Mouse (Mus musculus) hindbrain, embryonic 14.5 days (tissue): ENCODE data around the gene Mapre3. TPM values are rescaled to one million over a fixed set of nuclear protein-coding genes. Genes with fewer than 3 reads are reported as not detected.

Experiments used
- ATAC-seq: fragments of 200-750 bp; cut with Nextera tagmentation; 2 replicates; pipeline ENCODE4 v1.8.0; 2017; ENCODE audit warnings: moderate number of reproducible peaks, mild to moderate bottlenecking, moderate TSS enrichment, moderate library complexity; ENCODE audit not compliant: low FRiP score
- DNase-seq: peaks from one replicate; pipeline ENCODE4 v3.0.0-alpha.2; 2015; ENCODE audit warnings: low spot score
- H3K27ac ChIP-seq: fragments of 300-500 bp; sonication (generic); 2 replicates; pipeline ENCODE4 v1.5.1; 2014; ENCODE audit warnings: mild to moderate bottlenecking, moderate library complexity
- H3K27me3 ChIP-seq: fragments of 300-500 bp; sonication (generic); 2 replicates; pipeline ENCODE4 v1.6.1; 2014; ENCODE audit warnings: mild to moderate bottlenecking, low read length, mixed read lengths; ENCODE audit not compliant: control insufficient read depth, insufficient read depth
- H3K36me3 ChIP-seq: fragments of 300-500 bp; sonication (generic); replicated peaks from 2 replicates; pipeline ENCODE4 v1.6.1; 2014; ENCODE audit not compliant: control insufficient read depth, insufficient read depth
- H3K4me1 ChIP-seq: fragments of 300-500 bp; sonication (generic); replicated peaks from 2 replicates; pipeline ENCODE4 v1.6.1; 2014; ENCODE audit warnings: antibody characterized with exemption, low read length, mixed read lengths; ENCODE audit not compliant: control insufficient read depth, insufficient read depth
- H3K4me2 ChIP-seq: fragments of 300-500 bp; sonication (generic); replicated peaks from 2 replicates; pipeline ENCODE4 v1.6.1; 2014; ENCODE audit warnings: mild to moderate bottlenecking, moderate library complexity
- H3K4me3 ChIP-seq: fragments of 300-500 bp; sonication (generic); replicated peaks from 2 replicates; pipeline ENCODE4 v1.5.1; 2014; ENCODE audit warnings: mild to moderate bottlenecking, low read length
- H3K9ac ChIP-seq: fragments of 300-500 bp; sonication (generic); 2 replicates; pipeline ENCODE4 v1.6.1; 2014
- H3K9me3 ChIP-seq: fragments of 300-500 bp; sonication (generic); 2 replicates; pipeline ENCODE4 v1.6.1; 2016; ENCODE audit warnings: low read length; ENCODE audit not compliant: control insufficient read depth
- WGBS: fragments of 180-500 bp; shearing (Covaris S2); extraction: QIAGEN DNeasy Blood & Tissue Kit; methylation state at CpG from one replicate; pipeline ENCODE4 v1.1.7; 2014; 5-methylcytosine and 5-hydroxymethylcytosine counted together
- polyA plus RNA-seq: library from polyadenylated mRNA; unstranded; fragments of >200 nt; fragmentation: Nextera tagmentation; extraction: Ambion mirVana; gene quantifications from 2 replicates; pipeline ENCODE4 v1.2.1, GENCODE M21; 2014

The Mapre3 gene
- polyA plus RNA-seq, 1 experiment from 2014 or later = 124 TPM

DNA sequence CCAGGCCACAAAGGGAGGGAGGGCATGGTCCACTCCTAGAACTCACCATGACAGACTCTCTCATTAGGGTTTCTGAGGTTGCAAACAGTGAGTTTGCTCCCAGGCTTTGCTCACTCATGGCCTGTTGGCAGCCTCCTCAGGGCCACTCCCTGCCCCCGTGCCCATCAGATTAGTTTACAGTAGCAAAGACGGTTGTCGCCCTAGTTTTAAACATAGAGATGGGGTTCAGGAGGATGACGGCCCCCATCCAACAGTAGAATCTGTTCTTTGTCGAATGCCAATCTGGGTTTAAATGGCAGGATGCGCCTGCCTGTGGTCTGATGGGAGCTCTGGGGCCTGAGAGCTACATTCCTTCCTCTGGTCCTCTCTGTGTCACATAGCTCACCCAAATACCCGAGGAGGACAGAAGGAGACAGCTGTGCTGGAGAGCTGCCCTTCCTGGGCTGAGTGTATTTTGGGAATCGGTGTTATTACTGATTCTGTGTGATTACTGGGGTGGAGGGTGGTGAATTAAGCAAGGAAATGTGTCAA is 1.9 kb downstream of the Mapre3 start:
- H3K27ac ChIP-seq = no peak overlapping the region
- ATAC-seq (no peak), DNase-seq (no peak)
- H3K4me1 ChIP-seq = peaks cover 26% of the 10 kb centered on the region
- H3K4me3 ChIP-seq = peak overlapping the region; percentile 92
- H3K27me3 ChIP-seq = no peaks in the 10 kb centered on the region
- 74% methylated on average over 8 of the region's 8 CpGs for WGBS
- no peaks in the 10 kb centered on the region for H3K9me3 ChIP-seq
- H3K9ac ChIP-seq = peak overlapping the region; percentile 49
- H3K4me2 ChIP-seq = peak overlapping the region; percentile 93
- no peaks in the 10 kb centered on the region for H3K36me3 ChIP-seq

- no peak overlapping the region for H3K4me3 ChIP-seq
- no peaks in the 10 kb centered on the region for H3K27me3 ChIP-seq
- 84% methylated on average over 8 of the region's 8 CpGs for WGBS
- no peak overlapping the region for H3K9ac ChIP-seq
- ATAC-seq (no peak), DNase-seq (no peak)
- H3K9me3 ChIP-seq = no peaks in the 10 kb centered on the region
- no peaks in the 10 kb centered on the region for H3K36me3 ChIP-seq
- H3K4me1 ChIP-seq = peaks cover 26% of the 10 kb centered on the region
- no peak overlapping the region for H3K27ac ChIP-seq
- H3K4me2 ChIP-seq = no peak overlapping the region
Observed at GRCm38 (mm10) chr5:30818758-30819309, 4.4 kb downstream of the Mapre3 start.

- no peak overlapping the region for H3K9ac ChIP-seq
- no peak for ATAC-seq
- H3K4me3 ChIP-seq = no peak overlapping the region
- 0 out of 2 replicates have a peak, but pooled peaks cover 3% of the 10 kb centered on the region for H3K36me3 ChIP-seq
- peaks cover 3% of the 10 kb centered on the region; the same call in 1 of the 2 replicates for H3K4me1 ChIP-seq
- H3K9me3 ChIP-seq = no peaks in the 10 kb centered on the region
- no peak for DNase-seq
- no peak overlapping the region for H3K4me2 ChIP-seq
- WGBS = 83% methylated on average over 5 of the region's 5 CpGs
- H3K27me3 ChIP-seq = no peaks in the 10 kb centered on the region
- no peak overlapping the region for H3K27ac ChIP-seq
Observed at GRCm38 (mm10) chr5:30822689-30823088, 8.2 kb downstream of the Mapre3 start.

DNA sequence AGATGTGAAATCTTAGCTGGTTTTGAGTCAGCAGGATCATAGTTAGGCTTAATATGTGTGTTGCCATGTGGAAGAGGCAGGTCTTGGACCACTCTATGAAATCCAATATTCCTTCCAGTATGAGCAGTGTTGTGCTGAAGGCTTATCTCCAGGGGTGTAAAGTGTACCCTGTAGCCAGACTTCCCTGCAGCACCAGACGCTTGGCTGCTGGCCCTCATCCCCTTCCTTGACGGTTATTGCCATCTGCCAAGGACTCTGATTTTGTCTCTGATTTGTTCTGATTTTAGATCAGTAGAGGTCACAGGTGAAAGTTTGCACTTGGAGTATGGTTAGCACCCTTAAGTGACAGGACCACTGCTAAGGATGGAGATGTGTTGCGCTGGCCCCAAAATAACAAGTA is 8.7 kb downstream of the Mapre3 start:
- no peak for ATAC-seq
- no peak for DNase-seq
- H3K4me2 ChIP-seq = no peak overlapping the region
- no peaks in the 10 kb centered on the region for H3K27me3 ChIP-seq
- H3K27ac ChIP-seq = no peak overlapping the region
- no peak overlapping the region for H3K9ac ChIP-seq
- H3K4me1 ChIP-seq = peaks cover 3% of the 10 kb centered on the region; the same call in 1 of the 2 replicates
- 87% methylated on average over 3 of the region's 3 CpGs for WGBS
- H3K9me3 ChIP-seq = no peaks in the 10 kb centered on the region
- H3K36me3 ChIP-seq = 0 out of 2 replicates have a peak, but pooled peaks cover 3% of the 10 kb centered on the region
- no peak overlapping the region for H3K4me3 ChIP-seq

DNA sequence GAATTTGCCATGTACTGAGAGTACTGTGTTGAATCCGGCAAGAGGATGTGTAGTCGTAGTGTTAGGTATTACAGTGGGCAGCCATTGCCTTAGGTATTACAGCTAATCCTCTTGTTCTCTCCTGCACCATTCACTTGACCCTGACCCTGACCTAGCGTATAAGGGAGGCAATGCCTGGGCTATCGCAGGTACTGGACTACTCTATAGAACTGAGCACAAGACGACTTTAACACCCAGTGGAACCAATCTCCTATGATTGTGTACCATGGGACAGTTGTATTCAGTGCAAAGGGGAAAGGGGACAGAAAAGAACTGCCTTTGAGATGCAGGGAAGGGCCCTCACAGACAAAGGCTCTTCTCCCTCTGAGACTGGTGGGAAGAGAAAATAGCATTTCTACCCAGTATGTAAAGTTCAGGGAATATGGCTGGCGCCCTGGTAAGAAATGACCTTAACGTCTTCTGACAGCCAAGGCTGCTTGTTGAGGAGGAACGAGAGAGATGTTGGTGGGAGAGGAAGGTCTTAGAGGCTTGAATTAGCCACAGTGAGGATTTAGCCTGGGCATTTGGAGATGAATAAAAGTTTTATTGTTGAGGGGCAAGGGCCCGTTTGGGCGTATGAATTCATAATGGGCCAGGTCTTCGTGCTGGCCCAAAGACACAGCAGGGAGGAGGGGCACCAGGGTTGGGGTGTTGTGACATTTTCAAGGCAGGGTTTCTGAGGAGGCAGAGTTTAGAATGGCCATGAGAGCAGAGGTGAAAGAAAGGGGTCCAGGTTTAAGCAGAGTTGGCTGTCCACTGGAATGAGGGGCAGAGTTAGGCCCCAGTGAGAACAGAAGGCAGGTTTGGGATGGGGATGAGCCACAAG is 9.9 kb downstream of the Mapre3 start:
- Histone ChIP-seq H3K36me3 (0 out of 2 replicates have a peak, but pooled peaks cover 3% of the 10 kb centered on the region), H3K27ac (no peak overlapping the region), H3K4me2 (no peak overlapping the region), H3K27me3 (no peaks in the 10 kb centered on the region), H3K9me3 (no peaks in the 10 kb centered on the region), H3K4me1 (peaks cover 3% of the 10 kb centered on the region; the same call in 1 of the 2 replicates), H3K4me3 (no peak overlapping the region), H3K9ac (no peak overlapping the region)
- no peak for ATAC-seq
- DNase-seq = no peak
- 55% methylated on average over 11 of the region's 11 CpGs for WGBS

DNA sequence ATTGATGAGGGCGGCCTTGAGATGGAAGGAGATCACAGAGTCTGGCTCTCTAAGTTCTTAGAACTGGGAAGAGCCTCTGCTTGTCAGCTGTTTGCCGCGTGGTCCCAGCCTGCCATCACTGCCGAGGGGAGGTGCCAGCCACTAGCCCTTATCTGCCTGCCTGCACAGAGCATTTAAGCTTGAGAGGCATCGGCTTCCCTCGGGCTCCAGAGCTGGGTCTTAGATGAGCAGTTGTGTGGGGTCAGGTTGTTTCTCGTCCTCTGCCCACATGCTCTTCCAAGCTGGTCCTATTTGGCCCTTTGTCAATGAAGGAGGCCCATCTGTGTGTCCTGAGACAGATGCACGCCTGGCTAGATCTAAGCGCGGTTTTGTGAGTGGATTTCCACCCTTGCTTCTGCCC is 10.7 kb downstream of the Mapre3 start:
- no peaks in the 10 kb centered on the region for H3K9me3 ChIP-seq
- H3K4me1 ChIP-seq = peaks cover 3% of the 10 kb centered on the region; the same call in 1 of the 2 replicates
- H3K9ac ChIP-seq = peak overlapping the region; percentile 10; the same call in 1 of the 2 replicates
- 0 out of 2 replicates have a peak, but pooled peaks cover 3% of the 10 kb centered on the region for H3K36me3 ChIP-seq
- no peak overlapping the region for H3K4me3 ChIP-seq
- no peak overlapping the region for H3K27ac ChIP-seq
- DNase-seq (no peak), ATAC-seq (no peak)
- WGBS = 63% methylated on average over 10 of the region's 10 CpGs
- H3K4me2 ChIP-seq = no peak overlapping the region
- no peaks in the 10 kb centered on the region for H3K27me3 ChIP-seq

DNA sequence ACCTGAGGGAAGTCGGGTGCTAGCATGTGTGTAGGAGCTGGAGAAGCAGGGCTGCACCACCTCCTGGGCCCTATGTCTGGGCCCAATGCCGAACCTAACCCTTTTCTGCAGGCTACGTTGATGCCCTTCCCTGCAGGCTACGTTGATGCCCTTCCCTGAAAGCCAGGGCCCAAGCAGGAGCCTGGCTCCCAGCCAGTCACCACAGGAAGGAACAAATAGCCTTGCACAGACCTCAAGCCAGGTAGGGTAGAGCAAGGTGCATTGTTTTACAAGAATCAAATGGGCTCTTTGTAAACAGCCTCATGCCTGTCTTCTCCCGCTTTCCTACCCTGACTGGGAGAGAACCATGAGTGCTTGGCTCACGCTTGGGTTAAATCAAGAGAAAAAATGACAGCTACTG is 11.4 kb downstream of the Mapre3 start:
- DNase-seq (no peak), ATAC-seq (no peak)
- H3K27ac ChIP-seq = no peak overlapping the region
- H3K4me1 ChIP-seq = peaks cover 3% of the 10 kb centered on the region; the same call in 1 of the 2 replicates
- H3K9ac ChIP-seq = no peak overlapping the region
- H3K4me2 ChIP-seq = no peak overlapping the region
- no peak overlapping the region for H3K4me3 ChIP-seq
- no peaks in the 10 kb centered on the region for H3K9me3 ChIP-seq
- 78% methylated on average over 6 of the region's 6 CpGs for WGBS
- no peaks in the 10 kb centered on the region for H3K27me3 ChIP-seq
- 0 out of 2 replicates have a peak, but pooled peaks cover 3% of the 10 kb centered on the region for H3K36me3 ChIP-seq

- H3K9me3 ChIP-seq = no peaks in the 10 kb centered on the region
- no peak overlapping the region for H3K4me2 ChIP-seq
- no peak overlapping the region for H3K9ac ChIP-seq
- no peak for DNase-seq
- no peak overlapping the region for H3K27ac ChIP-seq
- no peak for ATAC-seq
- 87% methylated on average over 3 of the region's 3 CpGs for WGBS
- H3K27me3 ChIP-seq = no peaks in the 10 kb centered on the region
- peaks cover 13% of the 10 kb centered on the region for H3K36me3 ChIP-seq
- no peaks in the 10 kb centered on the region for H3K4me1 ChIP-seq
- no peak overlapping the region for H3K4me3 ChIP-seq
Observed at GRCm38 (mm10) chr5:30833416-30833815, 19.0 kb downstream of the Mapre3 start.

GRCm38 (mm10) chr5:30839731-30840130 is 25.3 kb downstream of the Mapre3 start:
- ATAC-seq (no peak), DNase-seq (no peak)
- Histone ChIP-seq H3K4me3 (no peak overlapping the region), H3K27ac (no peak overlapping the region), H3K4me1 (no peaks in the 10 kb centered on the region), H3K36me3 (peaks cover 19% of the 10 kb centered on the region), H3K9me3 (no peaks in the 10 kb centered on the region), H3K27me3 (no peaks in the 10 kb centered on the region), H3K4me2 (no peak overlapping the region), H3K9ac (no peak overlapping the region)
- 92% methylated on average over 2 of the region's 2 CpGs for WGBS
